Mouse (Mus musculus) Patski (cell line): ENCODE results near the gene Vmn1r126. TPM values are rescaled to one million over a fixed set of nuclear protein-coding genes. Genes with fewer than 3 reads are reported as not detected.
"Not testable (repeated sequence)": the region's sequence is repeated elsewhere in the genome, so short reads cannot be mapped to it uniquely, and the experiment has no call there.

Experiments used
- ATAC-seq: fragments of 100-300 bp; one replicate; pipeline ENCODE4 v1.8.0; 2021
- CTCF ChIA-PET: fragments of 350-600 bp; sonication (Branson Sonifier 250); formaldehyde crosslinking; loops from one replicate; lab custom pipeline; 2022; ENCODE audit warnings: inconsistent platforms; lab: Charles Lee
- POLR2A ChIA-PET: fragments of 350-600 bp; sonication (Branson Sonifier 250); formaldehyde crosslinking; loops from one replicate; lab custom pipeline; 2022; ENCODE audit warnings: antibody characterized with exemption, inconsistent platforms; lab: Charles Lee
- DNase-seq: peaks from one replicate; pipeline ENCODE4 v3.0.0-alpha.2; 2011; ENCODE audit warnings: low read depth, low spot score
- H3K27me3 ChIP-seq: fragments of 371-371 bp; one replicate; pipeline ENCODE4 v1.5.1; 2021
- in situ Hi-C: fragments of 300-500 bp; cut with MboI; formaldehyde crosslinking; loops from 3 replicates; pipeline ENCODE4 v1.11.1; 2018; ENCODE audit warnings: low pct_unique_long_range_greater_than_20kb, mixed read lengths
- polyA plus RNA-seq: library from polyadenylated mRNA; unstranded; gene quantifications from one replicate; pipeline ENCODE4 v1.2.3, GENCODE M21; 2021

Gene Vmn1r126
- not detected for polyA plus RNA-seq

GRCm38 (mm10) chr7:21301367-21301766 is at the start of gene Vmn1r126:
TSS of gene Vmn1r126 (minus strand) at chr7:21301467.
- ATAC-seq, result not testable (repeated sequence)

GRCm38 (mm10) chr7:21349073-21349472 is 47.8 kb upstream of the Vmn1r126 start, which contains the start of gene Vmn1r128:
TSS of gene Vmn1r128 (plus strand) at chr7:21349373.
- POLR2A ChIA-PET, H3K27me3 ChIP-seq, CTCF ChIA-PET, in situ Hi-C loops, DNase-seq, ATAC-seq: not testable (repeated sequence)

More at GRCm38 (mm10) chr7:21301367-21301766, at the start of gene Vmn1r126:
- in situ Hi-C loops, CTCF ChIA-PET, DNase-seq, POLR2A ChIA-PET, H3K27me3 ChIP-seq: not testable (repeated sequence)

GRCm38 (mm10) chr7:21319761-21320160 is 18.5 kb upstream of the Vmn1r126 start, which contains the start of gene Vmn1r127:
TSS of gene Vmn1r127 (minus strand) at chr7:21319861.
- POLR2A ChIA-PET, ATAC-seq, CTCF ChIA-PET, H3K27me3 ChIP-seq, in situ Hi-C loops, DNase-seq: not testable (repeated sequence)

GRCm38 (mm10) chr7:21271879-21272278 is 29.4 kb downstream of the Vmn1r126 start, which contains the start of gene Vmn1r125:
TSS of gene Vmn1r125 (plus strand) at chr7:21272179.
- in situ Hi-C loops, ATAC-seq, DNase-seq, H3K27me3 ChIP-seq, CTCF ChIA-PET, POLR2A ChIA-PET: not testable (repeated sequence)

- in situ Hi-C loops, DNase-seq, H3K27me3 ChIP-seq, POLR2A ChIA-PET, CTCF ChIA-PET, ATAC-seq: not testable (repeated sequence)
Measured at GRCm38 (mm10) chr7:21260517-21260916, 40.8 kb downstream of the Vmn1r126 start, which contains the start of gene Vmn1r124. TSS of gene Vmn1r124 (minus strand) at chr7:21260617.

Other genes with a start within 250 kb of the Vmn1r126 start
- gene Vmn1r120, start 247.7 kb downstream of the Vmn1r126 start, polyA plus RNA-seq, result not detected
- not detected for gene Vmn1r121, start 203.0 kb downstream of the Vmn1r126 start, polyA plus RNA-seq
- not detected for gene Vmn1r122, start 167.3 kb downstream of the Vmn1r126 start, polyA plus RNA-seq
- not detected for gene Vmn1r123, start 139.3 kb downstream of the Vmn1r126 start, polyA plus RNA-seq
- not detected for gene Gm5157, start 111.0 kb downstream of the Vmn1r126 start, polyA plus RNA-seq
- gene Vmn1r124, start 40.9 kb downstream of the Vmn1r126 start, polyA plus RNA-seq, result not detected
- not detected for gene Vmn1r125, start 29.3 kb downstream of the Vmn1r126 start, polyA plus RNA-seq
- not detected for gene Vmn1r127, start 18.4 kb upstream of the Vmn1r126 start, polyA plus RNA-seq
- not detected for gene Vmn1r128, start 47.9 kb upstream of the Vmn1r126 start, polyA plus RNA-seq
- not detected for gene Vmn1r129, start 59.8 kb upstream of the Vmn1r126 start, polyA plus RNA-seq
- not detected for gene Gm6882, start 131.3 kb upstream of the Vmn1r126 start, polyA plus RNA-seq
- gene Vmn1r130, start 210.3 kb upstream of the Vmn1r126 start, polyA plus RNA-seq, result not detected
- gene Vmn1r131, start 244.6 kb upstream of the Vmn1r126 start, polyA plus RNA-seq, result not detected